Mouse (Mus musculus) testis, adult 2 months (tissue): ENCODE data around the gene Myo6.

Experiments
- CTCF ChIP-seq: fragments of 200-500 bp; IDR thresholded peaks from 2 replicates; pipeline ENCODE4 v1.5.1; 2012; ENCODE audit warnings: low read depth, mild to moderate bottlenecking, inconsistent platforms, low read length, moderate library complexity; ENCODE audit not compliant: control insufficient read depth, insufficient read depth, insufficient replicate concordance
- POLR2A ChIP-seq: fragments of 200-500 bp; IDR thresholded peaks from 2 replicates; pipeline ENCODE4 v1.6.1; 2012; ENCODE audit warnings: low read depth, mild to moderate bottlenecking, inconsistent platforms, low read length, moderate library complexity; ENCODE audit not compliant: control insufficient read depth

GRCm38 (mm10) chr9:80223989-80224635 is 59.3 kb downstream of the Myo6 start:
- TF ChIP-seq CTCF: no peak
- TF ChIP-seq POLR2A: no peak
